Mouse (Mus musculus) gastrocnemius, postnatal 25 days (tissue): Measurements from ENCODE around the gene Max. TPM values are rescaled to one million over a fixed set of nuclear protein-coding genes. Genes with fewer than 3 reads are reported as not detected.

Source experiments
- DNase-seq: peaks from one replicate; pipeline ENCODE4 v3.0.0; 2022
- long read RNA-seq, 2 experiments: library from polyadenylated mRNA; stranded (forward); transcript quantifications; one replicate each; pipeline ENCODE4 v2.0.0; 2021
- total RNA-seq, 2 experiments: library from RNA; stranded (reverse); gene quantifications; 1 replicate in 1 of 2; 2 replicates in 1 of 2; pipeline ENCODE4 v1.2.3; 2021

Gene Max
- total RNA-seq = 10 to 100 TPM; 24.5 to 26.8 TPM
- long read RNA-seq, experiment 1, partial matches to known transcripts = 0 of 2 reads
- long read RNA-seq, experiment 1, other reads (novel, unspliced or antisense) = 2 of 2 reads
- long read RNA-seq, experiment 2, partial matches to known transcripts = 0 of 3 reads
- long read RNA-seq, experiment 2, other reads (novel, unspliced or antisense) = 3 of 3 reads

- DNase-seq = peak; percentile 99
These were observed at the start of gene Max for GRCm38 (mm10) chr12:76961932-76962891. Gene Max (minus strand): TSS chr12:76962201.

- DNase-seq = no peak
These were observed 49.2 kb upstream of the Max start for GRCm38 (mm10) chr12:77011092-77011720.

GRCm38 (mm10) chr12:77009202-77010030, 47.4 kb upstream of the Max start:
- no peak for DNase-seq

- no peak for DNase-seq
These were observed 42.9 kb upstream of the Max start for GRCm38 (mm10) chr12:77004893-77005292.

- no peak for DNase-seq
These were observed 40.7 kb upstream of the Max start for GRCm38 (mm10) chr12:77002551-77003228.

GRCm38 (mm10) chr12:77001312-77001711, 39.3 kb upstream of the Max start:
- DNase-seq = no peak

GRCm38 (mm10) chr12:77000705-77001284, 38.8 kb upstream of the Max start:
- DNase-seq = peak; percentile 16

GRCm38 (mm10) chr12:77000096-77000704, 38.2 kb upstream of the Max start:
- peak; percentile 15 for DNase-seq

- DNase-seq = no peak
These were observed 32.8 kb upstream of the Max start for GRCm38 (mm10) chr12:76994766-76995165.

- no peak for DNase-seq
These were observed 31.0 kb upstream of the Max start for GRCm38 (mm10) chr12:76992891-76993529.

- DNase-seq = no peak
These were observed 20.9 kb upstream of the Max start for GRCm38 (mm10) chr12:76982818-76983471.

GRCm38 (mm10) chr12:76979530-76979929, 17.5 kb upstream of the Max start:
- DNase-seq = no peak

GRCm38 (mm10) chr12:76972669-76973068, 10.7 kb upstream of the Max start:
- no peak for DNase-seq

- DNase-seq = no peak
These were observed 10.2 kb upstream of the Max start for GRCm38 (mm10) chr12:76972241-76972640.

GRCm38 (mm10) chr12:76971642-76972221, 9.7 kb upstream of the Max start:
- no peak for DNase-seq

- DNase-seq = no peak
These were observed 3.9 kb upstream of the Max start for GRCm38 (mm10) chr12:76965876-76966275.

- DNase-seq = no peak
These were observed 3.1 kb upstream of the Max start for GRCm38 (mm10) chr12:76965089-76965488.

GRCm38 (mm10) chr12:76961052-76961931, 709 bp downstream of the Max start:
- no peak for DNase-seq
